Mouse (Mus musculus) T-helper 1 cell (primary cell): ENCODE data around the gene Gcsh.

Experiments used
- in situ Hi-C: fragments of 300-600 bp; cut with MboI, MseI; formaldehyde crosslinking; loops from one replicate; pipeline ENCODE4 v1.15.1; 2025; ENCODE audit warnings: high pct_unique_total_duplicates

Gcsh gene

DNA sequence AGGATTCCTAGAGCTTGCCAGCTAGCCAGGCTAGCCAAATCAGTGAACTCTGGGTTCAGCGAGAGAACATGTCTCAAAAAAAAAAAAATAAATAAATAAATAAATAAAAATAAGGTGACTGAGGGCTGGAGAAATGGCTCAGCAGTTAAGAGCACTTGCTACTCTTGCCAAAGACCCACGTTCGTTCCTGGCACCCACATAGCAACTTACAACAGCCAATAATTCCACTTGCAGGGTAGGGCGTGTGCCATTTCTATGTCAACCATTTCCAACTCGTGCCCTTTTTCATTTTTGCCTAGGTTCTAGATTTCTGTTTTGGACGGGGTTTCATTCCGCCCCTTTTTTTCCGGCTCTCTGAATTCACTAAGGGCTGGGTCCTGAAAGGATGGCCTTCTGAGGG is 15.3 kb downstream of the Gcsh start:
- in situ Hi-C loops, result loop anchor here (5.0 kb wide), 1 partner anchor 36 kb away; the partner anchor contains the start of gene Atmin

DNA sequence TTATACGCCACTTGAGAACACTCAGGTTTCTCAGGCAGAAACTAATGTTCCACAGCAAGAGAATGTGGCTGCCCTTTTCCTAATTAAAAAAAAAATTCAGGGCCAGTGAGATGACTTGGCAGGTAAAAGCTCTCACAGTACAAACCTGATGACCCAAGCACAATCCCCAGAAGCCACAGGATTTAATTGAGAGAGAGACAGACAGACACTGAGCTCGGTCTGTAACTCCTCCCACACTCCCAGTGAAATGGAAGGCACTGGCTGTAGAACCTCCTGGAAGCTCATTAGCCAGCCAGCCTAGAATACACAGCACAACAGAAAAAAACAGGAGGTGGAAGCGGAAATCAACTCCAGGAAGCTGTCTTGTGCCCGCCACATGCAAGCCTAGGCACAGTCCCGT is 17.7 kb downstream of the Gcsh start:
- in situ Hi-C loops, result loop anchor here (5.0 kb wide), 1 partner anchor 33 kb away; the partner anchor contains the start of gene Atmin

DNA sequence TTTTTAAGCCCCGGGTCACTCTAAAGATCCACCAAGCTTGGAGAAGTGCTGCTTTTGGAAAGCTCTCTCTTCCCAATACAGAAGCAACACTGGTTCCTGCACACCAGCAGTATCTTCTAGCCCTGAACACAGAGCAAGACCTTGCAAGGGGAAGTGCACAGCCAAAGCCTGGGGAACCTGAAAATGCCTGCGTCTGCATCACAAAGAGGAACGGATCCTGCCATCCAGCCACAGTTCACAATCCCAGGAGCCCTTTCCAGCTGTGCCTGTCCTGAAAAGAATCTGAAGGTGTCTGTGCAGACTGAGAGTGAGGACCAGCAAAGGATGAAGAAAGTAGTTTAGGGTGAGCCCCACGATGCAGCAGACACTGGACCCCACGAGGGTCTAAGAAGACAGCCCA is 18.3 kb downstream of the Gcsh start:
- in situ Hi-C loops, result loop anchor here (5.0 kb wide), 1 partner anchor 33 kb away; the partner anchor contains the start of gene Atmin

DNA sequence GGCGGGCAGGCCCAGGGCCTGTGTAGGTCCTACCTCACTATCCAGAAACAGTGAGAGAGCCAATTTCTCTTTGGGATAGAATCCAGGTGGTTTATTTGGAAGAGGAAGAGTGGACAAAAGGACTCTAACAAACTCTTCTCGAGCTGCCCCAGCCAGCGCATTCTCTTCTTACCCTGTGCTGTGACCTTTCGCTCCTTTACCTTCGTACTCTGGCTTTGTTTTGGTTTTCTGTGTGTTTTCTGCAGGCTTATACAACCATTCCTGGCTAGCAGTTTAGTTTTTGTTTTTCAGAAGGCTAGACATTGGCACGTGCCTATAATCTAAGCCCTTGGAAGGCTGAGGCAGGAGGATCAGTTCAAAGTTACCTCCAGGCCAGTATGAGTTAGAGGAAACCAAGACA is 23.8 kb downstream of the Gcsh start:
- in situ Hi-C loops, result no loop called here

DNA sequence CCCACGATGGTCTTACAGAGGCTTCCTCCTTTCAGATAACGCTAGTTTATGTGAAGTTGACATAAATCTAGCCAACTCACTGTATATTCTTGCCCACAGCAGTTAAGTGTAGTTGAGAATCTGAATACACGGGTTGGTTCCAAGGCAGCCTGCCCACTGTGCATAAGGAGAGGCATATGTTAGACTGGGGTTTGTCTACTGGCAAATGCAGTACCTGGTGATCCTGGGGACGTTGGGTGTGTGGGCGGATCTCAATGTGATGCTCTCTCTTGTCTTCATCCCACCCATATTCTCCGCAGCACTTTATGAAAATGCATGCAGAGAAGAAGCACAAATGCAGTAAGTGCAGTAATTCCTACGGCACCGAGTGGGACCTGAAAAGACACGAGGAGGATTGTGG is 38.9 kb downstream of the Gcsh start:
- in situ Hi-C loops, result no loop called here

DNA sequence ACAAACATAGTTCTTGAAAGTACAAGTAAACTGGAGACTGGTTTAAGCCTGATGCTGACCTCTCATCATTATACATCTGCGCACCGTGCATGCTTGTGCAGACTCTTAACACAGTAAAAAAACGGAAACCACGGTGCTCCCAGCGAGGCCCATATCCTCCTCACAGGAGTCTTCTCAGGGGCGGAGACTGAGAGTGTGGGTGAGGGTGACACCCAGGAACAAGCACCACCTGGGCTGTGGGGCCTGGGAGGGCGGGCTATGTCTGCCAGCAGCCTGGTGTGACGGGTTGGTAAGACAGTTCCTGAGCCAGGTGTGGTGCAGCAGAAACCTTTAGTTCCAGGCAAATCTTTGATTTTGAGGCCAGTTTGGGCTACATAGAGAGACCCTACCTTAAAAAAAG is 40.9 kb downstream of the Gcsh start:
- in situ Hi-C loops, result no loop called here

DNA sequence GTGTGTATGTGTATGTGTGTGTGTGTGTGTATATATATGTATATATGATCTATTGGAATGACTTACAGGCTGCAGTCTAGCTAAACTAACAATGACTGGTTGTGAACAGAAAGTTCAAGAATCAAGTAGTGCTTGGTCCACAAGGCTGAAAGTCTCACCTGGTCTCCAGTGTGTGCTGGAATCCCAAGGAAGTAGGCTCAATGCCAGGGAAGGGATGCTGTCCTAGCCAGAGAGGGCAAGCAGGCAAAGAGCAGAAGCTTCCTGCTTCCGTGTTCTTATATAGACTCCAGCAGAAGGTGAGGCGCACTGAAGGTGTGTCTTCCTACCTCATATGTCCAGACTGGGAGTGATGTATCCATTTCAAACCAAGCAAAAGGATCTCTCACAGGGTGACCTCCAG is 41.6 kb downstream of the Gcsh start:
- in situ Hi-C loops, result no loop called here

DNA sequence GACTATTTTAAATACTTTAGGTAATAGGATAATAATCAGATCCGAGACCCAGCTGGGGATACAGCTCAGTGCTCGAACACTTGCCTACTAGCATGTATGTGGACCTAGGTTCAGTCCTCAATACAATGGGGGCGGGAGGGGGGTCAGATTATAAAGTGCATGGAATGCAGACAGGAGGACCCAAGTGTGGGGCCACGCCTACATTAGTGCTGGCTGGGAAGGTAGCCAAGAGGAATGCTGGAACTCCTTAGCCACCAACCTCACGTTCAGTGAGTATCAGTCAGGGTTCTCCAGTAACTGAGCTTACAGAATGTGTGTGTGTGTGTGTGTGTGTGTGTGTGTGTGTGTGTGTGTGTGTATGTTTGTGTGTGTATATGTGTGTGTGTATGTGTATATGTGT is 42.0 kb downstream of the Gcsh start:
- in situ Hi-C loops, result no loop called here

DNA sequence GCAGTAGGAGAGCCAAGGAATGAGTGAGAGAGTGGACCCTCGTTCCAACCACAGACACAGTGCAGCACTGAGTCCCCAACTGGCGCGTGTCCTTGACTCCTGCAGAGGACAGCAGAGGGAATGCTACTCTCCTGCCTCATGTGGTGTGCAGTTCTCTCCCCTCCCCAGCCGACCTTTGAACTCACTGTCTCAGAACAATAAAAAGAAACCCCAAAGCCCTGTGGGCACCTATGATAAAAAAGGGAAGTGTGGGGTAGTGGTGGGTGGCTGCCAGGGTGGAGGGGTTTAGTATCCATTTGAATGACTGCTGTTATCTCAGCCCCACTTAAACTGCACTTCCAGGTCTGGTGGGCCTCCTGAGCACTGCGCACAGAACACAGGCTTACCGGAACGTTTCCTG is 45.7 kb downstream of the Gcsh start:
- in situ Hi-C loops, result no loop called here

DNA sequence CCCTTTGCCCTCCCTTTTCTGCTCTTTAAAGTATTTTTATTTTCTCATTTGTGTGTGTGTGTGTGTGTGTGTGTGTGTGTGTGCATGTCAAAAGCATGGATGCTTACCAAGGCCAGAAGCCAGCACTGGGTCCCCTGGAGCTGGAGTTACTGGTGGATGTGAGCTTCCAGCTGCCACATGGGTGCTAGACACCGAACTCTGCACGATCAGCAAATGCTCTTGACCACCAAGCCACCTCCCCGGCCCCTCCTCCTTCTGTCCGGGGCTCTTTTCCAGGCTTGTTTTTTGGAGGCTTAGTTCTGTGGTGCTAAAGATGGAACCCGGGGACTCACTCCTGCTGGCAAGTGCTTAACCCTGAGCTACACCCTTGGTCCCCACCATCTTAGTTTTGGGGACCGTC is 46.5 kb downstream of the Gcsh start:
- in situ Hi-C loops, result no loop called here

DNA sequence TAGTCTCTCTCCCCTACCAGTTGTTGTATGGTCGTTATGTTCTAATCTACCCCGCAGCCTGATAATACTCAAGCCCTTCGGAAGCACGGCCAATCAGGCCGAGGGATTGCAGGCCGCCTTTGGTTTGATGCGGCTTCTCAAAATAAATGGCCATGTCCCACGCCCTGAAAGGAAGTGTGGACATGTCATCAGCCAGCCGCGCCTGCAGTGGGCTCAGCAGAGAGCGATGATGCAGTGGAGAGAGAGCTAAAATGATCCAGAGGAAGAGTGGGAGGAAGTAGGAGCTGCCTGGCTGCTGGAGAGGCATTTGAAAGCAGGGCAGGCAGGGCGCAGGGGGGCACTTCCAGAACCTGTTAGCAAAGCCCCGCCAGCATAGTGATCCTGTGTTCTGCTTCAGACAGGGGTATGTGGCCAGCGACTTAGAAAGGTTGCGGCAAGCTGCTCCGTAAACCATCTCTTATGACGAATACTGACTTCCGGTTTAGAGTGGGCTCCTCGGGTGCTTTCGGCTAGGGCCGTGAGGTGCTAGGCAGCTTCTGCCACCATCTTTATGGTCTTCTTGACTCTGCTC is 47.0 kb downstream of the Gcsh start:
- in situ Hi-C loops, result no loop called here

DNA sequence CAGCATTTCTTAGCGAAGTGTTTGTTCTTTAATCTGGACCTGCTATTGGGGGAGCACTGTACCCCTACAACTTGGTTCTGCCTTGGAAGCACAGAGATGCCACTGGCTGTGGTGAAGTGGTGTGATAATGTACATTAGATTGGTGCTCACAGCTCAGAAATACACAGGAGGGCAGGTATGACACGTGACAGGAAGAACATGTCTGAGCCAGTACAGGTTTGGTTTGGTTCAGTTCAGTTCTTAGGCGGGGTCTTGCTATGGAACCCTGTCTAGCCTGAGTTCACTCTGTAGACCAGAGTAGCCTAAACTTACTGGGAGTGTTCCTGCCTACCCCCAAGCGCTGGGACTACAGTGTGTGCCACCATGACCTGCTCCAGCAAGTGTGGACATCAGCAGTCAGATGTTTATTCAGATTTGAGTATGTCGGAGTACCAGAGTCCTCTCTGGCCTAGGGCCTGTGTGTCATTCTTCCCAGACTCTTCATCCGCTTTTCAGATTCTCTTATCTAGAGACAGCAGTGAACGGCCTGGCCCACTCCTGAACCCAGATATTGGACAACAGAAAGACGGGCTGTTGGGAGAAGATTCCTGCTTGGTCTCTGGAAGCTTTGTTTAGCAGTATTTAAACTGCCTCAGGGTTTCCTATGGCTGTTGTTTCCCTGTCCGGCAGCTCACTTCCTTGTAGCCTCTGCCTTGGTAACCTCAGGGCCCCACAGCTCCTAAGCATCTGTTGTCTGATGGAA is 48.0 kb downstream of the Gcsh start:
- in situ Hi-C loops, result no loop called here

DNA sequence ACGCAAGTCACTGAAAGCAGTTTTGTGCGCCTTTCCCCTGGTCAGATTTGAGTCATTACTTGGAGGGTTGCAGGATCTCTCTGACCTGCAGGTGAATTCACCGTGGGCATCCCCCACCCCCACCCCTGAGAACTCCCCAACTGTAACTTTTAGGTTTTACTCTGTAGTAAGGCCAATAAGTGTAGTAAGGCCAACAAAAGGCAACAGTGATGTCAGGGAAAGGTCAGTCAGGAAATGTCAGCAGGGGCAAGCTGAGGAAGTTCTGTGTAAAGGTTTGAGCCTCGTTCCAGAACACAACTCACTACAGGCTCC is 49.0 kb downstream of the Gcsh start:
- in situ Hi-C loops, result loop anchor here (5.0 kb wide), 1 partner anchor 33 kb away; the partner anchor contains the start of gene 1700030J22Rik

DNA sequence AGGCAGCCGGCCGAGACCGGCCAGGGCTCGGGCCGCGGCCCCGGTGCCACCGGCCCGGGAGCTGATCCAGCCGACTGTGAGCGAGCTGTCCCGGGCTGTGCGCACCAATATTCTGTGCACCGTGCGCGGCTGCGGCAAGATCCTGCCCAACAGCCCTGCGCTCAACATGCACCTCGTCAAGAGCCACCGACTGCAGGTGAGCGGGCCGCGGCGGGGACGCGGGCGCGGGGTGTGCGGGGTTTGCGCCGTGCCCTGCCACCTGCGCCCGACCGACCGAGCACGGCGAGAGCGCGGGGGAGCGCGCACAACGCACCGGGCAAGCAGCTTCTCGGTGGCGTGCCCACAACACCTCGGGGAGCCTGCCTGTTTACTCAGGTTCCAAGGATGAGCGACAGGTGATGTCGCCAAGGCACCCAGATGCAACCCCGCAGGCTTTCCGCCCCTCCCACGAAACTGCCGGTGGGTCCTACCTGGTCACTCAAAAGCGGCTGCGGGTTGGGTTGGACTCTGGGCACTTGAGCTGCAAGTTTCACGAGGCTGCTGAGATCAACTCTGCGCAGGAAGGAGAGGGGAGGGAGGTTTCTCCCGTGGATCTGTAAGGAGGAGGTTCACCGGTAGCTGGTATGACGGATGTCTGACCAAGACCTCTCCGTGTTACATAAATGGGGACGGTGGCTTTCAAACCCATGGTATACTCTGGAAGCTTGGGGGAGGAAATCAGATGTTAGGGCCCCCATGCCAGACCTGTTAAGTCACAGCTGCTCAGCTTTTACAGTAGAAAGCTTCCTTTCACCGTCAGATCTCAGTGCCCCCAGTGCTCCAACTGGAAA is 49.6 kb downstream of the Gcsh start:
- in situ Hi-C loops, result loop anchor here (5.0 kb wide), 1 partner anchor 34 kb away; the partner anchor contains the start of gene 1700030J22Rik

DNA sequence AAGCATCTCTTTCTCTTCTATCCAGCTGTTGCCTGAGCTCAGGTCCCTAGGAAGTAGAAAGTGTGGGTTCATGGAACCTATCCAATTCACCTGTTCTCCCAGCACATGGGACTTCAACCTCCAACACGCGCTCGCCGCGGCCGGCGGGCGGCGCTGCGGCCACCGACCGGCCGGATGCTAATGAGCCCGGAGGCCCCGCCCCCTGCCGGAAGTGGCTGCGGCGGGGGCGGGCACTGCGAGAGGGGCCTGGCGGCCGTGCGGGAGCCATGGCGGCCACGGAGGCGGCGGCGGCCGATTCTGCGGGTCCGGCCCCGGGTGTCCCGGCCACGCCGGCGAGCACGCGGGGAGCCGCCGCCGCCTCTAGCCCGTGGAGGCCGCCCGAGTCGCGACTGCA is 50.2 kb downstream of the Gcsh start, which contains the start of gene Atmin:
Atmin (plus strand) TSS at position 233 of the 394 bp plus-strand sequence.
- in situ Hi-C loops, result loop anchor here (5.0 kb wide), 1 partner anchor 34 kb away; the partner anchor contains the start of gene 1700030J22Rik

DNA sequence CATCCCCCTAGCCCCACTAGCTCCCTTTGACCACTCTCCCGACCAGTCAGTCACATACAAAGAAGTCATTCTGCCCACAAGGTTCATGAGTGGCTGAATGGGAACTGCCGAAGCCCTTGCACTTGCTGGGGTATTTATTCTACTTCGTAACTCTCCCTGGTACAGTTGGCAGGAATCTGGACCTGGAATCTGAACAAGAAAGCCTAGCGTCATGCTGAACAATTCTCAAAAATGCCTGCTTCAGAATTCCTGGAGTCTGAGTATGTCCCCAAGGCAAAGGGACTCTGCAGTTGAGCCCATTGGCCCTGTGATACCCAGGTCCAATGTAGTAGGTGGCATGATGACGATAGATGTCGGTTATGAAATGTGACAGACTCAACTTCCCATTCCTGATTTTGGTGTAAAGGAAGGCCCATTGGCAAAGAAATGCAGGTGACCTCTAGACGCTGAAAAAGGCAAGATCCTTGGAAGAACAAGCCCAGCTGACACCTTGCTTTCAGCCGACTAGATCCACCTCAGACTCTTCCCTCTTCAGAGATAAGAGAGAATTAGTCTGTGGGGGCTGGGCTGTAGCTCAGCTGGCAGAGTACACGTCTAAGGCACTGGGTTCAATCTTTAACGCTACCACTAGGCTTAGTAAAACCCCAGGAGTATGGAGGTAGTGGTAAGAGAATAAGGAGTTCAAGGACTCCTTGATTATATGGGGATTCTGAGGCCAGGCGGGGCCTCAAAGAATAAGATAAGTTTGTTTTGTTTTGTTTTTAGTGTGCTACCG is 50.9 kb downstream of the Gcsh start:
- in situ Hi-C loops, result loop anchor here (5.0 kb wide), 1 partner anchor 35 kb away; the partner anchor contains the start of gene 1700030J22Rik

DNA sequence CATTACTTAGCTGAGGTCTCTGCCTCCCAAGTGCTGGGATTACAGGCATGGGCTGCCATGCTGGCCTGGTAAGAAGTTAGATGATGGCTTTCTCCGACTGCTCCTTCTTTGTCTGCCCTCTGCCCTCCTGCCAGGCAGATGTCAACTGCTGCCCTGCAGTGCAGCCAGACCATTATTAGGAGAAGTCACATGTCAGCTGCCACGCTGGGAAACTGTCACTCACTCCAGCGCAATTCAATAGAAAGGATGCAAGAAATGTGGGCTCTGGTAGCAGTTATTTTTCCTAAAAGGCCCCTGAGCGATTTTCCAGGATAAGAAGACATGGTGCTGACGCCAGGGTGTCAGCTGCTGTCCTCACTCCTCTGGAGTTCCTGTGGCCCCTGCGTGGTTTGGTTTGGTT is 57.8 kb downstream of the Gcsh start:
- in situ Hi-C loops, result no loop called here

DNA sequence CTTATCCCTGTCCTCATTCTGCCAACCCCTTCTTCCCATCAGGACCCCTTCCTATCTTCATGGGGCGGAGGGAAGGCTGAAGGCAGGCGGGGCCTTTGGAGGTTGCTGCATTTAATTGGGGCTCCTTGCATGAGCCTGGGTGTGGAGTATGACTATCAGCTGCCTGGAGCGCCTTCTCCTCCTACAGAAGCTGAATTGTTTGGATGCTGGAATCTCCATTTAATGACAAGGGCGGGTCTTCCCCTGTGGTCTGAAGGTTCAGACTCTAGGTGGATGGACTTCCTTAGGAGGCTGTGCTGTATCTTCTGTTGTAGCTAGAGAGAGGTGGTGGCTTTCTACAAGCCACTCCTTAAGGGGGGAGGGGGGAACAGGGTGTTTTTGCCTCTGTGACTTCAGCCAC is 58.4 kb downstream of the Gcsh start:
- in situ Hi-C loops, result no loop called here
